Mouse (Mus musculus): Measurements from ENCODE around the gene Trappc2l. TPM values are rescaled to one million over a fixed set of nuclear protein-coding genes. Genes with fewer than 3 reads are reported as not detected.

Gene Trappc2l
- polyA plus RNA-seq, 1 experiment from 2014 or later = 49.5 TPM

DNA sequence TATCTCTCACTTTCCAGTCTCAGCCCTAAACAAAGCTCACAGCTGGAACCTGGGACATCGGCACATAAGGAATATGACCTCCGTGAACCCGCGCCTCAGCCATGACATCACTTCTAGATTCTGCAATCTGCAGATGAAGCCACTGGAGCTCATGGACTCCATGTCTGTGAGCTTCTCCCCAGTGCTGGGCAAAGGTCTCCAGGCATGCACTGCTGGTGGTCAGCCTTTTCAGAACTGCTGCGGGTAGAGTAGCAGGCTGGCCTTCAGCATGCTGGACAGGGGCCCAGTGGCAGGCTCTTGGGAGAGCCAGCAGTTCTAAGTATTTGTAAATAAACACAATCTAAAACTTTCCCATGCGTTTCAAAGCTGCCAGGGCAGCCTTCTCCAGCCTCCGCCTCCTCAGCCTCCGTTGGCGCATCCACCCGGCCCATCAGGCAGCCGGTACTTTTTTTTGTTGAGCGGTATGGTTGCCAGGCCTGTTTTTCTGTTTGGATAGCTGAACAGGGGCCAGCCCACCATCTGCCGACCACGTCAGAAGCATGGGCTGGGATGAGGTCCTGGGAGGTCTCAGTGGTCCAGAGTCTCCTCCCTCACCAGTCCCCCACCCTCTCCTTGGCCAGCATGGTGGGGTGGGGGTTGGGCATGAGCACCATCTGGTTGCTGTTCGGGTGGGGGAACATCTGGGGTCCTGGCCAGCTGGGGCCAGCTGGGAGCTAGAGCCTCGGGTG is 28.2 kb downstream of the Trappc2l start:
- Histone ChIP-seq H3K4me3 (ENCODE audit: low read depth, low read length) (no peak overlapping the region), H3K9ac (ENCODE audit: low read length) (no peak overlapping the region), H3K4me1 (replicated peaks; ENCODE audit: control insufficient read depth, insufficient read depth) (peaks cover 7% of the 10 kb centered on the region), H3K27ac (replicated peaks) (peak overlapping the region; percentile 56; the same call in 1 of the 2 replicates), H3K4me2 (replicated peaks; ENCODE audit: low read depth) (no peak overlapping the region), H3K9me3 (ENCODE audit: control insufficient read depth, low read length) (no peaks in the 10 kb centered on the region), H3K36me3 (ENCODE audit: control insufficient read depth, insufficient read depth, low read length) (peaks cover 2% of the 10 kb centered on the region; the same call in 1 of the 2 replicates), H3K27me3 (ENCODE audit: control insufficient read depth, insufficient read depth, low read length) (no peaks in the 10 kb centered on the region)
- ATAC-seq (ENCODE audit: low FRiP score, low TSS enrichment) (no peak; the same call in 1 of the 2 replicates), DNase-seq (ENCODE audit: low spot score) (peak; percentile 36)
- WGBS = 21% methylated on average over 16 of the region's 16 CpGs
- TF ChIP-seq CTCF (IDR thresholded peaks at IDR 0.05; ENCODE audit: low read depth) = no peak
- TF ChIP-seq EP300 (optimal IDR thresholded peaks at IDR 0.05) = no peak

- no peak overlapping the region for H3K9ac ChIP-seq (ENCODE audit: low read length)
- H3K4me2 ChIP-seq (replicated peaks; ENCODE audit: low read depth) = no peak overlapping the region
- no peak overlapping the region for H3K4me3 ChIP-seq (ENCODE audit: low read depth, low read length)
- no peaks in the 10 kb centered on the region for H3K27me3 ChIP-seq (ENCODE audit: control insufficient read depth, insufficient read depth, low read length)
- H3K36me3 ChIP-seq (ENCODE audit: control insufficient read depth, insufficient read depth, low read length) = peaks cover 2% of the 10 kb centered on the region; the same call in 1 of the 2 replicates
- DNase-seq (ENCODE audit: low spot score) = no peak
- no peaks in the 10 kb centered on the region for H3K9me3 ChIP-seq (ENCODE audit: control insufficient read depth, low read length)
- TF ChIP-seq EP300 (optimal IDR thresholded peaks at IDR 0.05) (no peak), CTCF (IDR thresholded peaks at IDR 0.05; ENCODE audit: low read depth) (no peak)
- H3K4me1 ChIP-seq (replicated peaks; ENCODE audit: control insufficient read depth, insufficient read depth) = peaks cover 7% of the 10 kb centered on the region
- no peak for ATAC-seq (ENCODE audit: low FRiP score, low TSS enrichment)
- 68% methylated on average over 4 of the region's 4 CpGs for WGBS
- H3K27ac ChIP-seq (replicated peaks) = no peak overlapping the region
These were observed 29.4 kb downstream of the Trappc2l start for GRCm38 (mm10) chr8:122640825-122641224.

GRCm38 (mm10) chr8:122641406-122641805 is 30.0 kb downstream of the Trappc2l start:
- Histone ChIP-seq H3K9me3 (ENCODE audit: control insufficient read depth, low read length) (no peaks in the 10 kb centered on the region), H3K27ac (replicated peaks) (no peak overlapping the region), H3K4me1 (replicated peaks; ENCODE audit: control insufficient read depth, insufficient read depth) (peaks cover 7% of the 10 kb centered on the region), H3K27me3 (ENCODE audit: control insufficient read depth, insufficient read depth, low read length) (no peaks in the 10 kb centered on the region), H3K4me3 (ENCODE audit: low read depth, low read length) (no peak overlapping the region), H3K4me2 (replicated peaks; ENCODE audit: low read depth) (no peak overlapping the region), H3K9ac (ENCODE audit: low read length) (no peak overlapping the region), H3K36me3 (ENCODE audit: control insufficient read depth, insufficient read depth, low read length) (peaks cover 2% of the 10 kb centered on the region; the same call in 1 of the 2 replicates)
- 62% methylated on average over 15 of the region's 15 CpGs for WGBS
- TF ChIP-seq CTCF (IDR thresholded peaks at IDR 0.05; ENCODE audit: low read depth) = peak; percentile 17; the same call in 1 of the 2 replicates
- no peak for TF ChIP-seq EP300 (optimal IDR thresholded peaks at IDR 0.05)
- DNase-seq (ENCODE audit: low spot score) = no peak
- no peak for ATAC-seq (ENCODE audit: low FRiP score, low TSS enrichment)

DNA sequence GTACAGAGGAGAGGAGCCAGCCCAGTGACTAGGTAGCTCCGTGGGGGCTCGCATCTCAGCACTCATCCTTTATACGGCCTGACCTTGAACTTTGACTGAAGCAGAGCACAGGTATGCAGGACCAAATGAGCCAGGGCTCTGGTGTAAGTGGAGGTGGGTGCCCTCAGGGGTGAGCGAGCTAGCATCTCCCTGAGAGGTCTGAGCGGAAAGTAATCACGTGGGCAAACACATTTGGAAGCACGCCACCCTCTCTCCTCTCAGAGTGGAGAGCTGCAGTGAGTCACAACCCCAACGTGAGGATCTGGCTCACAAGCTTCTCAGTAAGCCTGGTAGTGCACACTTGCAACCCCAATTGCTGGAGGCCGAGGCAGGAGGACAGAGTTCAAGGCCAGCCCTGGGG is 30.6 kb downstream of the Trappc2l start:
- WGBS = 52% methylated on average over 9 of the region's 9 CpGs
- Histone ChIP-seq H3K4me3 (ENCODE audit: low read depth, low read length) (no peak overlapping the region), H3K4me1 (replicated peaks; ENCODE audit: control insufficient read depth, insufficient read depth) (peaks cover 7% of the 10 kb centered on the region), H3K9ac (ENCODE audit: low read length) (no peak overlapping the region), H3K4me2 (replicated peaks; ENCODE audit: low read depth) (no peak overlapping the region), H3K36me3 (ENCODE audit: control insufficient read depth, insufficient read depth, low read length) (peaks cover 2% of the 10 kb centered on the region; the same call in 1 of the 2 replicates), H3K27me3 (ENCODE audit: control insufficient read depth, insufficient read depth, low read length) (no peaks in the 10 kb centered on the region), H3K9me3 (ENCODE audit: control insufficient read depth, low read length) (no peaks in the 10 kb centered on the region), H3K27ac (replicated peaks) (no peak overlapping the region)
- DNase-seq (ENCODE audit: low spot score) (peak; percentile 34), ATAC-seq (ENCODE audit: low FRiP score, low TSS enrichment) (no peak; the same call in 1 of the 2 replicates)
- no peak for TF ChIP-seq EP300 (optimal IDR thresholded peaks at IDR 0.05)
- no peak for TF ChIP-seq CTCF (IDR thresholded peaks at IDR 0.05; ENCODE audit: low read depth)

- no peak overlapping the region for H3K4me2 ChIP-seq (replicated peaks; ENCODE audit: low read depth)
- H3K9me3 ChIP-seq (ENCODE audit: control insufficient read depth, low read length) = no peaks in the 10 kb centered on the region
- H3K36me3 ChIP-seq (ENCODE audit: control insufficient read depth, insufficient read depth, low read length) = no peaks in the 10 kb centered on the region
- TF ChIP-seq EP300 (optimal IDR thresholded peaks at IDR 0.05) (no peak), CTCF (IDR thresholded peaks at IDR 0.05; ENCODE audit: low read depth) (no peak)
- H3K27ac ChIP-seq (replicated peaks) = no peak overlapping the region
- no peak overlapping the region for H3K4me3 ChIP-seq (ENCODE audit: low read depth, low read length)
- 76% methylated on average over 6 of the region's 6 CpGs for WGBS
- no peak overlapping the region for H3K9ac ChIP-seq (ENCODE audit: low read length)
- DNase-seq (ENCODE audit: low spot score) (no peak), ATAC-seq (ENCODE audit: low FRiP score, low TSS enrichment) (no peak)
- no peaks in the 10 kb centered on the region for H3K27me3 ChIP-seq (ENCODE audit: control insufficient read depth, insufficient read depth, low read length)
- peaks cover 7% of the 10 kb centered on the region for H3K4me1 ChIP-seq (replicated peaks; ENCODE audit: control insufficient read depth, insufficient read depth)
These were observed 32.9 kb downstream of the Trappc2l start for GRCm38 (mm10) chr8:122644175-122644954.

Data from stomach, postnatal 0 days (tissue).